Mouse (Mus musculus) liver, embryonic 14.5 days (tissue): ENCODE results near the gene Hdc. TPM values are rescaled to one million over a fixed set of nuclear protein-coding genes. Genes with fewer than 3 reads are reported as not detected.

Experiments used
- ATAC-seq: fragments of 200-750 bp; cut with Nextera tagmentation; 2 replicates; pipeline ENCODE4 v1.8.0; 2017; ENCODE audit warnings: moderate number of reproducible peaks, mild to moderate bottlenecking, moderate library complexity; ENCODE audit not compliant: insufficient read depth
- DNase-seq, 3 experiments: peaks; one replicate each; pipeline ENCODE4 v3.0.0-alpha.2; 2012 to 2013; ENCODE audit warnings: low read depth in 3 of 3, low spot score in 3 of 3
- H3K27ac ChIP-seq: fragments of 300-500 bp; sonication (generic); 2 replicates; pipeline ENCODE4 v1.5.1; 2014; ENCODE audit warnings: moderate library complexity, mild to moderate bottlenecking, control low read depth, inconsistent platforms
- H3K27me3 ChIP-seq: fragments of 300-500 bp; sonication (generic); 2 replicates; pipeline ENCODE4 v1.6.1; 2014; ENCODE audit warnings: mild to moderate bottlenecking, low read length, moderate library complexity; ENCODE audit not compliant: control insufficient read depth, insufficient read depth
- H3K36me3 ChIP-seq: fragments of 300-500 bp; sonication (generic); replicated peaks from 2 replicates; pipeline ENCODE4 v1.6.1; 2014; ENCODE audit warnings: low read depth; ENCODE audit not compliant: control insufficient read depth, insufficient read depth
- H3K4me1 ChIP-seq, 2 experiments: fragments of 200-500 bp in 1 of 2; fragments of 300-500 bp in 1 of 2; sonication (generic) in 1 of 2; replicated peaks; 2 replicates each; pipeline ENCODE4 v1.6.1; 2012 to 2014; ENCODE audit warnings: antibody characterized with exemption in 1 of 2, inconsistent platforms in 1 of 2, low read length in 1 of 2; ENCODE audit not compliant: control insufficient read depth in 2 of 2, insufficient read depth in 2 of 2
- H3K4me2 ChIP-seq: fragments of 300-500 bp; sonication (generic); 2 replicates; pipeline ENCODE4 v1.6.1; 2014; ENCODE audit warnings: low read depth, mild to moderate bottlenecking, control low read depth, moderate library complexity
- H3K4me3 ChIP-seq, 2 experiments: fragments of 200-500 bp in 1 of 2; fragments of 300-500 bp in 1 of 2; sonication (generic) in 1 of 2; 2 replicates each; pipeline ENCODE4 v1.5.1; 2012 to 2014; ENCODE audit warnings: low read depth in 2 of 2, low read length in 2 of 2, mild to moderate bottlenecking in 2 of 2, control low read depth in 1 of 2, inconsistent platforms in 1 of 2, moderate library complexity in 1 of 2; ENCODE audit not compliant: insufficient read depth in 1 of 2
- H3K9ac ChIP-seq: fragments of 300-500 bp; sonication (generic); replicated peaks from 2 replicates; pipeline ENCODE4 v1.6.1; 2014; ENCODE audit warnings: mild to moderate bottlenecking, control low read depth, moderate library complexity
- H3K9me3 ChIP-seq: fragments of 300-500 bp; sonication (generic); 2 replicates; pipeline ENCODE4 v1.6.1; 2016; ENCODE audit warnings: low read length, mixed read lengths; ENCODE audit not compliant: control insufficient read depth
- CTCF ChIP-seq: IDR thresholded peaks from 2 replicates; pipeline ENCODE4 v1.5.1; 2016; ENCODE audit warnings: antibody characterized with exemption, low read depth, control low read depth
- EP300 ChIP-seq: IDR thresholded peaks from 2 replicates; pipeline ENCODE4 v1.6.1; 2016; ENCODE audit warnings: antibody characterized with exemption, low read depth
- WGBS: fragments of 180-500 bp; shearing (Covaris S2); extraction: QIAGEN DNeasy Blood & Tissue Kit; methylation state at CpG from one replicate; pipeline ENCODE4 v1.1.7; 2014; ENCODE audit not compliant: insufficient replicate concordance; 5-methylcytosine and 5-hydroxymethylcytosine counted together
- polyA plus RNA-seq, 2 experiments: library from polyadenylated mRNA; depleted of rRNA in 1 of 2; stranded (reverse) in 1 of 2; unstranded in 1 of 2; fragments of >200 nt; fragmentation: Nextera tagmentation in 1 of 2; extraction: Ambion mirVana in 1 of 2; gene quantifications; 2 replicates each; pipeline versions ENCODE4 v1.2.1 to v1.2.3; 2012 to 2014

Gene Hdc
- polyA plus RNA-seq, 2 experiments: 4.6 to 7.8 TPM

GRCm38 (mm10) chr2:126583960-126584359 lies 35.1 kb downstream of the Hdc start:
- TF ChIP-seq EP300: no peak
- no peak for TF ChIP-seq CTCF
- 63% methylated on average over 6 of the region's 6 CpGs for WGBS
- no peaks in the 10 kb centered on the region for H3K4me1 ChIP-seq

GRCm38 (mm10) chr2:126579282-126579681 lies 39.8 kb downstream of the Hdc start:
- no peak for DNase-seq
- 71% methylated on average over 1 of the region's 1 CpGs for WGBS
- Histone ChIP-seq H3K9me3 (no peaks in the 10 kb centered on the region), H3K4me1 (no peaks in the 10 kb centered on the region), H3K9ac (no peak overlapping the region), H3K27me3 (no peaks in the 10 kb centered on the region), H3K4me3 (no peak overlapping the region), H3K4me2 (no peak overlapping the region), H3K36me3 (no peaks in the 10 kb centered on the region), H3K27ac (no peak overlapping the region)
- TF ChIP-seq EP300 (no peak), CTCF (no peak)
- no peak for ATAC-seq

More at GRCm38 (mm10) chr2:126583960-126584359, 35.1 kb downstream of the Hdc start:
- no peak overlapping the region for H3K9ac ChIP-seq
- no peak overlapping the region for H3K4me3 ChIP-seq
- H3K27me3 ChIP-seq: no peaks in the 10 kb centered on the region
- no peak overlapping the region for H3K27ac ChIP-seq
- H3K36me3 ChIP-seq: no peaks in the 10 kb centered on the region
- no peak overlapping the region for H3K4me2 ChIP-seq
- no peak for ATAC-seq
- no peaks in the 10 kb centered on the region for H3K9me3 ChIP-seq
- no peak for DNase-seq

- TF ChIP-seq EP300 (no peak), CTCF (no peak)
- Histone ChIP-seq H3K27me3 (no peaks in the 10 kb centered on the region), H3K4me2 (no peak overlapping the region), H3K4me1 (no peaks in the 10 kb centered on the region), H3K9ac (no peak overlapping the region), H3K4me3 (no peak overlapping the region), H3K9me3 (no peaks in the 10 kb centered on the region), H3K27ac (no peak overlapping the region), H3K36me3 (no peaks in the 10 kb centered on the region)
- ATAC-seq (no peak), DNase-seq (no peak)
- WGBS: 60% methylated on average over 5 of the region's 5 CpGs
Observed at GRCm38 (mm10) chr2:126577362-126577761, 41.7 kb downstream of the Hdc start.

- H3K9ac ChIP-seq: no peak overlapping the region
- DNase-seq (no peak), ATAC-seq (peak; percentile 53; the same call in 1 of the 2 replicates)
Observed at GRCm38 (mm10) chr2:126575391-126576176, 43.5 kb downstream of the Hdc start.

GRCm38 (mm10) chr2:126572747-126573146 lies 46.4 kb downstream of the Hdc start:
- DNase-seq (no peak), ATAC-seq (no peak)
- Histone ChIP-seq H3K36me3 (no peaks in the 10 kb centered on the region), H3K4me1 (no peaks in the 10 kb centered on the region), H3K9ac (no peak overlapping the region), H3K9me3 (peaks cover 5% of the 10 kb centered on the region; the same call in 1 of the 2 replicates), H3K4me2 (no peak overlapping the region), H3K4me3 (no peak overlapping the region), H3K27ac (no peak overlapping the region), H3K27me3 (no peaks in the 10 kb centered on the region)
- 58% methylated on average over 4 of the region's 4 CpGs for WGBS
- no peak for TF ChIP-seq CTCF
- TF ChIP-seq EP300: no peak

More at GRCm38 (mm10) chr2:126575391-126576176, 43.5 kb downstream of the Hdc start:
- H3K27ac ChIP-seq: no peak overlapping the region
- no peak overlapping the region for H3K4me3 ChIP-seq
- 52% methylated on average over 11 of the region's 11 CpGs for WGBS
- H3K9me3 ChIP-seq: peaks cover 3% of the 10 kb centered on the region; the same call in 1 of the 2 replicates
- H3K27me3 ChIP-seq: no peaks in the 10 kb centered on the region
- TF ChIP-seq EP300: no peak
- no peak for TF ChIP-seq CTCF
- no peak overlapping the region for H3K4me2 ChIP-seq
- no peaks in the 10 kb centered on the region for H3K4me1 ChIP-seq
- H3K36me3 ChIP-seq: no peaks in the 10 kb centered on the region
